Mouse (Mus musculus): ENCODE measurements around the gene Hcn4. TPM values are rescaled to one million over a fixed set of nuclear protein-coding genes. Genes with fewer than 3 reads are reported as not detected.

Hcn4 gene
- 0.11 TPM for polyA plus RNA-seq (2014; fragmentation: Illumina TruSeq; extraction: RNeasy Lipid Tissue Mini Kit (QIAGEN cat#74804); ENCODE audit: insufficient read depth, low read depth, low replicate concordance)

GRCm38 (mm10) chr9:58823139-58823917, at the start of gene Hcn4:
Gene Hcn4 (plus strand): TSS chr9:58823412.

Other genes with a start within 250 kb of the Hcn4 start
- 156 TPM for gene Nptn, start 241.2 kb upstream of the Hcn4 start, polyA plus RNA-seq (2014; fragmentation: Illumina TruSeq; extraction: RNeasy Lipid Tissue Mini Kit (QIAGEN cat#74804); ENCODE audit: insufficient read depth, low read depth, low replicate concordance)
- 0.99 TPM for gene Rec114, start 79.4 kb upstream of the Hcn4 start, polyA plus RNA-seq (2014; fragmentation: Illumina TruSeq; extraction: RNeasy Lipid Tissue Mini Kit (QIAGEN cat#74804); ENCODE audit: insufficient read depth, low read depth, low replicate concordance)
- gene Neo1, start 213.0 kb downstream of the Hcn4 start, polyA plus RNA-seq (2014; fragmentation: Illumina TruSeq; extraction: RNeasy Lipid Tissue Mini Kit (QIAGEN cat#74804); ENCODE audit: insufficient read depth, low read depth, low replicate concordance): 11.3 TPM